Mouse (Mus musculus) testis, adult 2 months (tissue): ENCODE results near the gene Tle4. TPM values are rescaled to one million over a fixed set of nuclear protein-coding genes. Genes with fewer than 3 reads are reported as not detected.

ENCODE experiments used
- H3K27ac ChIP-seq: fragments of 200-500 bp; 2 replicates; pipeline ENCODE4 v1.5.1; 2012; ENCODE audit warnings: low read depth, low read length; ENCODE audit not compliant: control insufficient read depth, insufficient read depth
- H3K27me3 ChIP-seq: fragments of 200-500 bp; 2 replicates; pipeline ENCODE4 v1.6.1; 2012; ENCODE audit warnings: mild to moderate bottlenecking, low read length, moderate library complexity; ENCODE audit not compliant: control insufficient read depth, insufficient read depth
- H3K36me3 ChIP-seq: fragments of 200-500 bp; 2 replicates; pipeline ENCODE4 v1.6.1; 2012; ENCODE audit warnings: mild to moderate bottlenecking, low read length; ENCODE audit not compliant: control insufficient read depth, insufficient read depth
- H3K4me1 ChIP-seq: fragments of 200-500 bp; 2 replicates; pipeline ENCODE4 v1.6.1; 2012; ENCODE audit warnings: low read length; ENCODE audit not compliant: control insufficient read depth, insufficient read depth
- H3K4me3 ChIP-seq: fragments of 200-500 bp; 2 replicates; pipeline ENCODE4 v1.5.1; 2012; ENCODE audit warnings: low read depth, mild to moderate bottlenecking, low read length, moderate library complexity, mixed read lengths; ENCODE audit not compliant: control insufficient read depth
- CTCF ChIP-seq: fragments of 200-500 bp; IDR thresholded peaks from 2 replicates; pipeline ENCODE4 v1.5.1; 2012; ENCODE audit warnings: low read depth, mild to moderate bottlenecking, inconsistent platforms, low read length, moderate library complexity; ENCODE audit not compliant: control insufficient read depth, insufficient read depth, insufficient replicate concordance
- POLR2A ChIP-seq: fragments of 200-500 bp; IDR thresholded peaks from 2 replicates; pipeline ENCODE4 v1.6.1; 2012; ENCODE audit warnings: low read depth, mild to moderate bottlenecking, inconsistent platforms, low read length, moderate library complexity; ENCODE audit not compliant: control insufficient read depth
- polyA plus RNA-seq: library from polyadenylated mRNA; depleted of rRNA; stranded (reverse); fragments of >200 nt; gene quantifications from 2 replicates; pipeline ENCODE4 v1.2.3, GENCODE M21; 2012

The Tle4 gene
- polyA plus RNA-seq, 1 experiment = 4.3 TPM

- no peak for TF ChIP-seq CTCF
- no peak for TF ChIP-seq POLR2A
- Histone ChIP-seq H3K36me3 (no peaks in the 10 kb centered on the region), H3K27me3 (no peaks in the 10 kb centered on the region), H3K4me1 (no peaks in the 10 kb centered on the region), H3K27ac (no peak overlapping the region), H3K4me3 (no peak overlapping the region)
Observed at GRCm38 (mm10) chr19:14620534-14620933, 22.7 kb upstream of the Tle4 start.

GRCm38 (mm10) chr19:14619814-14620213 is 22.0 kb upstream of the Tle4 start:
- H3K4me1 ChIP-seq = no peaks in the 10 kb centered on the region
- no peak overlapping the region for H3K4me3 ChIP-seq
- TF ChIP-seq CTCF = no peak
- no peak for TF ChIP-seq POLR2A
- H3K27me3 ChIP-seq = no peaks in the 10 kb centered on the region
- H3K36me3 ChIP-seq = no peaks in the 10 kb centered on the region
- no peak overlapping the region for H3K27ac ChIP-seq

GRCm38 (mm10) chr19:14614816-14615215 is 17.0 kb upstream of the Tle4 start:
- Histone ChIP-seq H3K36me3 (no peaks in the 10 kb centered on the region), H3K4me3 (no peak overlapping the region), H3K4me1 (no peaks in the 10 kb centered on the region), H3K27me3 (no peaks in the 10 kb centered on the region), H3K27ac (no peak overlapping the region)
- TF ChIP-seq POLR2A (no peak), CTCF (no peak)

- Histone ChIP-seq H3K27ac (no peak overlapping the region), H3K36me3 (no peaks in the 10 kb centered on the region), H3K27me3 (no peaks in the 10 kb centered on the region), H3K4me3 (no peak overlapping the region), H3K4me1 (no peaks in the 10 kb centered on the region)
- TF ChIP-seq CTCF (no peak), POLR2A (no peak)
Observed at GRCm38 (mm10) chr19:14610542-14611317, 12.9 kb upstream of the Tle4 start.

- peaks cover 12% of the 10 kb centered on the region for H3K4me1 ChIP-seq
- H3K36me3 ChIP-seq = no peaks in the 10 kb centered on the region
- no peak overlapping the region for H3K27ac ChIP-seq
- H3K4me3 ChIP-seq = no peak overlapping the region
- no peaks in the 10 kb centered on the region for H3K27me3 ChIP-seq
- TF ChIP-seq POLR2A = no peak
Observed at GRCm38 (mm10) chr19:14600841-14601240, 3.0 kb upstream of the Tle4 start.

- Histone ChIP-seq H3K27ac (no peak overlapping the region), H3K4me1 (peaks cover 12% of the 10 kb centered on the region), H3K27me3 (no peaks in the 10 kb centered on the region), H3K4me3 (no peak overlapping the region), H3K36me3 (no peaks in the 10 kb centered on the region)
- no peak for TF ChIP-seq POLR2A
- no peak for TF ChIP-seq CTCF
Observed at GRCm38 (mm10) chr19:14600354-14600753, 2.5 kb upstream of the Tle4 start.

- no peak overlapping the region for H3K4me3 ChIP-seq
- no peak overlapping the region for H3K27ac ChIP-seq
- peaks cover 12% of the 10 kb centered on the region for H3K4me1 ChIP-seq
- H3K36me3 ChIP-seq = no peaks in the 10 kb centered on the region
- H3K27me3 ChIP-seq = no peaks in the 10 kb centered on the region
- TF ChIP-seq POLR2A = no peak
Observed at GRCm38 (mm10) chr19:14599851-14600251, 2.0 kb upstream of the Tle4 start.
